Mouse (Mus musculus): Measurements from ENCODE around the gene Cyp4f37. TPM values are rescaled to one million over a fixed set of nuclear protein-coding genes. Genes with fewer than 3 reads are reported as not detected.
"Not testable (repeated sequence)": the region's sequence is repeated elsewhere in the genome, so short reads cannot be mapped to it uniquely, and the experiment has no call there.

Cyp4f37 gene
- 0.11 to 0.57 TPM (median 0.19 TPM) in 3 replicates for total RNA-seq (2017)

GRCm38 (mm10) chr17:32621018-32621417 is at the start of gene Cyp4f37:
Gene Cyp4f37 (plus strand): TSS chr17:32621309.
- not testable (repeated sequence) for ATAC-seq (replicated peaks; ENCODE audit: insufficient number of reproducible peaks, low FRiP score, low TSS enrichment, poor library complexity, severe bottlenecking)

GRCm38 (mm10) chr17:32573286-32573685 is 47.8 kb upstream of the Cyp4f37 start:
- ATAC-seq (replicated peaks; ENCODE audit: insufficient number of reproducible peaks, low FRiP score, low TSS enrichment, poor library complexity, severe bottlenecking) = not testable (repeated sequence)

- no peak for ATAC-seq (replicated peaks; ENCODE audit: insufficient number of reproducible peaks, low FRiP score, low TSS enrichment, poor library complexity, severe bottlenecking)
These were observed 43.5 kb upstream of the Cyp4f37 start for GRCm38 (mm10) chr17:32577496-32578186.

- no peak for ATAC-seq (replicated peaks; ENCODE audit: insufficient number of reproducible peaks, low FRiP score, low TSS enrichment, poor library complexity, severe bottlenecking)
These were observed 24.6 kb upstream of the Cyp4f37 start for GRCm38 (mm10) chr17:32596494-32596893.

GRCm38 (mm10) chr17:32608055-32608454 is 13.1 kb upstream of the Cyp4f37 start:
- ATAC-seq (replicated peaks; ENCODE audit: insufficient number of reproducible peaks, low FRiP score, low TSS enrichment, poor library complexity, severe bottlenecking) = peak; percentile 96

- ATAC-seq (replicated peaks; ENCODE audit: insufficient number of reproducible peaks, low FRiP score, low TSS enrichment, poor library complexity, severe bottlenecking) = not testable (repeated sequence)
These were observed 10.9 kb upstream of the Cyp4f37 start for GRCm38 (mm10) chr17:32610231-32610630.

- no peak for ATAC-seq (replicated peaks; ENCODE audit: insufficient number of reproducible peaks, low FRiP score, low TSS enrichment, poor library complexity, severe bottlenecking)
These were observed 10.2 kb upstream of the Cyp4f37 start for GRCm38 (mm10) chr17:32610896-32611295.

- ATAC-seq (replicated peaks; ENCODE audit: insufficient number of reproducible peaks, low FRiP score, low TSS enrichment, poor library complexity, severe bottlenecking) = peak; percentile 41; the same call in 1 of the 2 replicates
These were observed 8.7 kb upstream of the Cyp4f37 start for GRCm38 (mm10) chr17:32612417-32612816.

- peak; percentile 88 for ATAC-seq (replicated peaks; ENCODE audit: insufficient number of reproducible peaks, low FRiP score, low TSS enrichment, poor library complexity, severe bottlenecking)
These were observed 3.9 kb upstream of the Cyp4f37 start for GRCm38 (mm10) chr17:32617252-32617651.

- ATAC-seq (replicated peaks; ENCODE audit: insufficient number of reproducible peaks, low FRiP score, low TSS enrichment, poor library complexity, severe bottlenecking) = peak; percentile 90
These were observed 8.6 kb downstream of the Cyp4f37 start for GRCm38 (mm10) chr17:32629726-32630125.

- no peak for ATAC-seq (replicated peaks; ENCODE audit: insufficient number of reproducible peaks, low FRiP score, low TSS enrichment, poor library complexity, severe bottlenecking)
These were observed 10.8 kb downstream of the Cyp4f37 start for GRCm38 (mm10) chr17:32631936-32632335.

- not testable (repeated sequence) for ATAC-seq (replicated peaks; ENCODE audit: insufficient number of reproducible peaks, low FRiP score, low TSS enrichment, poor library complexity, severe bottlenecking)
These were observed 13.3 kb downstream of the Cyp4f37 start for GRCm38 (mm10) chr17:32634242-32634971.

GRCm38 (mm10) chr17:32634972-32635314 is 13.8 kb downstream of the Cyp4f37 start:
- peak; percentile 90 for ATAC-seq (replicated peaks; ENCODE audit: insufficient number of reproducible peaks, low FRiP score, low TSS enrichment, poor library complexity, severe bottlenecking)

GRCm38 (mm10) chr17:32636341-32636740 is 15.2 kb downstream of the Cyp4f37 start:
- no peak for ATAC-seq (replicated peaks; ENCODE audit: insufficient number of reproducible peaks, low FRiP score, low TSS enrichment, poor library complexity, severe bottlenecking)

GRCm38 (mm10) chr17:32637151-32637550 is 16.0 kb downstream of the Cyp4f37 start:
- no peak for ATAC-seq (replicated peaks; ENCODE audit: insufficient number of reproducible peaks, low FRiP score, low TSS enrichment, poor library complexity, severe bottlenecking)

GRCm38 (mm10) chr17:32646631-32647030 is 25.5 kb downstream of the Cyp4f37 start:
- no peak for ATAC-seq (replicated peaks; ENCODE audit: insufficient number of reproducible peaks, low FRiP score, low TSS enrichment, poor library complexity, severe bottlenecking)

- ATAC-seq (replicated peaks; ENCODE audit: insufficient number of reproducible peaks, low FRiP score, low TSS enrichment, poor library complexity, severe bottlenecking) = no peak
These were observed 32.8 kb downstream of the Cyp4f37 start for GRCm38 (mm10) chr17:32653860-32654259.

GRCm38 (mm10) chr17:32657041-32657440 is 35.9 kb downstream of the Cyp4f37 start:
- ATAC-seq (replicated peaks; ENCODE audit: insufficient number of reproducible peaks, low FRiP score, low TSS enrichment, poor library complexity, severe bottlenecking) = no peak

- ATAC-seq (replicated peaks; ENCODE audit: insufficient number of reproducible peaks, low FRiP score, low TSS enrichment, poor library complexity, severe bottlenecking) = no peak
These were observed 37.1 kb downstream of the Cyp4f37 start for GRCm38 (mm10) chr17:32658246-32658645.

- ATAC-seq (replicated peaks; ENCODE audit: insufficient number of reproducible peaks, low FRiP score, low TSS enrichment, poor library complexity, severe bottlenecking) = no peak
These were observed 37.6 kb downstream of the Cyp4f37 start, which contains the start of gene Cyp4f40 for GRCm38 (mm10) chr17:32658712-32659111. Gene Cyp4f40 (plus strand): TSS chr17:32658900.

Data from monocyte, adult 5-6 weeks (primary cell).